Mouse (Mus musculus): ENCODE data around the gene Pilra.
A peak's percentile ranks its signal among the peaks of the same experiment; 100 is the strongest.

Pilra gene

DNA sequence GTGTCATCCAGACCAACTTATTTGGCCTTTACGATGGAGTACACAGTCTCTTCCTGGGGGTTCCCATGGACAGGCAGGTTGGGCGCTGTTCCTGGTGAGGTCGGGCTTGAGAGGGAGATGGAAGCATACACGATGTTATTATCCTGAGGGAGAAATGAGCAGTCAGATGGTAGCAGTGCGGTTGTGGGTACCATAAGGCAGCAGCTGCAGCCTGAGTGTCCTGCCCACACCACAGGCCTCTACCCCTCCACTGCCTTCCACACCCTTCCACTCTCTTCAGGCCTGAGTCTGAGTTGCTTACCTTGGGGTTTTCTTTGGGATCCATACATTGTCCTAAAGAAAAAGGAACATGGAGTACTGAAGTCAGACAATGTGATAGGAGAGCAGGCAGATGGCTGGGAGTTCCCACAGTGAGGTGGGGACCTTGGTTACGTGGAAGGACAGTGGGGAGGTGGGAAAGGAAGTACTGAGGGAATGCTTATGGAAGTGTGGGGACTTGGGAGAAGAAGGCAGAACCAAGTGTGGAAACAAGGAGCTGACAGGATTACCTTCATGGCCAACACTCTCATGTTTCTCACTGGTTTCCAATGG lies 12.5 kb downstream of the Pilra start:
- no peak for DNase-seq (ENCODE audit: low read depth, low spot score)

GRCm38 (mm10) chr5:137822602-137823001 lies 13.5 kb downstream of the Pilra start:
- DNase-seq (ENCODE audit: low read depth, low spot score), result peak; percentile 9

DNA sequence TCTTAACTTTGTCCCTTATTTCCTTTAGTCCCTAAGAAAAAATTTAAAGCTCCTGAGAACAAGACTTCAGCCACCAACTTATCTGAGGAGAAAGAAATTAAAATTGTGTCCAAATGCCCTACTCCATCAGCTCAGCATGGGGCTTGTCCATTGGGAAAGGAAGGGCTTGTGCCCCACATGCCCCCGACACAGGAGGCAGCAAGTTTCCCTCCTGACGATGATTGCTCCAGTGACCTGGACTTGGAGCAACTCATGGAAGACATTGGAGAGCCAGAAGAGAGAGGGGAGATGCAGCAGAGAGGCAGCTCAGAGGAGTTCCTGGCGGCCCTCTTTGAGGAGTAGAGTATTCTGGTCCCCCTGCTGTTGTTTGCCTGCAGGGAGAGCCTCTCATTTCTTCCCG lies 14.0 kb downstream of the Pilra start:
- no peak for DNase-seq (ENCODE audit: low read depth, low spot score)

DNA sequence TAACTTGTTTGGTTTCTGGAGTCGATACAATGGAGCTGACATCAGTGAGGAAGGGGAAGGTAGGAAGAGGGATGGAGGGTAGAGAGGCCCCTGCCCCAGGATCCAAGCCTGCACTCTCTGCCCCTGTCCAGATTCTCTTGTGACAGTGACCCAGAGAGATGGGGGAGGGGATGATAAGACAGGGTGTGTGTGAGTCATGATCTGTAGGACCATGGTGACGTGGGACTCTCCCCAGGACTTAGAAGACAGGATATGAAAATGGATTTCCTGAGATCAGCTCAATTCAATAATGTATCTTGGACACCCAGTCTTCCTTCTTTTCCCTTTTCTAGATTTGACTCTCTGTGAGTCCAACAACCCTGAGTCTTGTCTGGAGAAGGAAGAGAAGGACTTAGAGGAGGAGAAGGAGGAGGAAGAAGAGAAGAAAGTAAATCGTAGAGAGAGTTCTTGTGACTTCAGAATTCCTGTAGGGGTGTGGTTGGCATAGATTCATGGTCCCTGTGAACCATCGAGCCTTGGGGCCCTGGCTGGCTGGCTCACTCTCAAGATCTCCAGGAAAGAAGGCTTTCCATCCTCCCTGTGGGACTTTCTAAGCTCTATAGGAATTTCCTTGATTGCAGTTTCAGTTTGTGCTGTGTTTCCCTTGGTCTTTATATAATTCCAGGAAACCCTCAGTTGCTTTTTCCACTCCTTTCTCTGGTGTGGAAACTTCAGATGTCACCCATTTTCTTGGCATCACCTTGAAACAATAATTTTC lies 18.4 kb downstream of the Pilra start:
- no peak for DNase-seq (ENCODE audit: low read depth, low spot score)

- no peak for DNase-seq (ENCODE audit: low read depth, low spot score)
Measured at GRCm38 (mm10) chr5:137808316-137808715, 27.8 kb downstream of the Pilra start.

DNA sequence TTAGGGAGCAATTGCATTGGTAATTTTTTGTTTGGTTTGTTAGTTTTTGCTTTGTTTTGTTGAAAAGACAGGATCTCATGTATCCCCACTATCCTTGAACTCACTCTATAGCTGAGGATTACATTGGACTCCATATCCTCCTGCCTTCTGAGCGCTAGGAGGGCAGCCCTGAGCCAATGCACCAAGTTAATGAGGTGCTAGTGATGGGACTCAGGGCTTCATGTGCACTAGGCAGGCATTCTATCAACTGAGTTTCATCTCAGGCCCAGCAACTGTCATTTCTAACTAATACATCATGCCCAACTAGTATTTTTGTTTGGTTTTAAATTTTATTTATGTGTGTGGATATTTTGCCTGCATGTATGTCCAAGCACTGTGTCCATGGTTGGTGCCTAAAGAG lies 29.9 kb downstream of the Pilra start:
- no peak for DNase-seq (ENCODE audit: low read depth, low spot score)

DNA sequence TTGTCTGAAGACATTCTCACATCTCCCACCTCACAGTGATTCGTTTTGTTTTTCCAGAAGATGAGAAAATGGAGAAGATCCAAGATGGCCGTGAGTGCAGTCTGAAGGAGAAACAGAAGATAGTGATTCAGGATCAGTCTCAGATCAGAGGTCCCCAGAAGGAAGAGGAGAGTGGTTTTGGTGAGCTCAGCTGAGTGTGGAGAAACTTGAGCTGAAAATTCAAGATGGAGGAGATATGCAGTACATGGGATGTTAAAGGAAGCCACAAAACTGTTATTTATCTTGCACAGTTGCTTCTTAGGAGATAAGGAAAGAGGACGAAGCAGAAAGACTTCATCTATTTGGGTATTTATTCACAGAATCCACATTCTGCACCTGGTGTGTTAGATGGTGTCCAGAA lies 35.2 kb downstream of the Pilra start:
- no peak for DNase-seq (ENCODE audit: low read depth, low spot score)

- DNase-seq (ENCODE audit: low read depth, low spot score), result no peak
Measured at GRCm38 (mm10) chr5:137796606-137797005, 39.5 kb downstream of the Pilra start.

DNA sequence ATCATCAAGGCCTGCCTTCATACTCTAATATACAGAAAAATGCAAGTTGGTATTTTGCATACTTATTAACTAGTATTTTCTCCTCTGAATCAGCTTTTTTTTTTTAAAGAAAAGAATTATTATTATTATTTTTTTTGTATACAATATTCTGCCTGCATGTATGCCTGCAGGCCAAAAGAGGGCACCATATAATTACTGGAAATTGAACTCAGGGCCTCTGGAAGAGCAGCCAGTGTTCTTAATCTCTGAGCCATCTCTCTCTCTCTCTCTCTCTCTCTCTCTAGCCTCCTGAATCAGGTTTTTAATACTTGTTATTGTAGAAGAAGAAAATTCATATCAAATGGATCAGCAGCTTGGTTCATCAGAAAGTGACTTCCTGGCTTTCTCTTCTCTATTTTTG lies 44.5 kb downstream of the Pilra start:
- DNase-seq (ENCODE audit: low read depth, low spot score), result no peak

- peak; percentile 64 for DNase-seq (ENCODE audit: low read depth, low spot score)
Measured at GRCm38 (mm10) chr5:137788946-137789531, 47.0 kb downstream of the Pilra start.

GRCm38 (mm10) chr5:137788171-137788570 lies 47.9 kb downstream of the Pilra start:
- peak; percentile 75 for DNase-seq (ENCODE audit: low read depth, low spot score)

- peak; percentile 98 for DNase-seq (ENCODE audit: low read depth, low spot score)
Measured at GRCm38 (mm10) chr5:137787151-137787928, 48.7 kb downstream of the Pilra start, which contains the start of the genes Mepce and Zcwpw1. TSS of gene Mepce (minus strand) at chr5:137787655. TSS of gene Zcwpw1 (plus strand) at chr5:137787798.

DNA sequence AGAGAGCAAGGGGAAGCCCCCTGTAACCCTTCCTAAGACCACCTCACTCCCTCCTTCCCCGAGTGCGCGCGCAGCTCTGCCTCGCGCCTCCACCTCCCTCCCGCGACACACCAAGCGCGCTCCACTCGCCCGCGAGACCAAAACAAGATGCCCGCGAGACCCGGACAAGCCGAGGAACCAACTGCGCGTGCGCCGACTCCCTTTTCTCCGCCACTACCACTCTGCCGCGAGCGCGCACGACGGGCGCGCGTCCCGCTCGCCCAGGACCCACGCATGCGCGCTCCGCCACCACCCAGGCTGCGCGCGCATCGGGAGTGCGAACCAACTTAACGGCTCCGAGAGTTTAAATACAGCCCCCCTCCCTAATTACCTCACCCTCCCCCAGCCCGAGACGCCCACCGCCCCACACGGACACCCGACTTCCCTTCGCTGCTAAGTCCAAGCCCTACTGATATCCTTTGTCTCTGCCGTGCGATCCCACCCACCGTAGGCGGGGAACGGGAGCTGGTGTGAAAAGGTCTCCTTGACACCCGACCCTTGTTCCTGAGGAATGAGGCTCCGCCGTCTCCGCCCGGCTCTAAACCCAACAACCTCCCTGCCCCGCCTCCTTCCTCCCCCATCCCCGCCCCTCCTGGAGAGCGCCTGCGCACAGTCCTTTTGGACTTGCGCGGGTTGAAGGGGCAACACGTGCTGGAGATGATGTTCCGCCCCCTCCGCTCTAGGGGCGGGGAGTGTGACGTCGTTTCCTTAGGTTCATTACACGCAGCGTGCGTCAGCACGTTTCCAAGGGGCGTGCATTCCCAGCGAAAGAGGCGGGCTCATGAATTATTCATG lies 49.8 kb downstream of the Pilra start:
- peak; percentile 100 for DNase-seq (ENCODE audit: low read depth, low spot score)

DNA sequence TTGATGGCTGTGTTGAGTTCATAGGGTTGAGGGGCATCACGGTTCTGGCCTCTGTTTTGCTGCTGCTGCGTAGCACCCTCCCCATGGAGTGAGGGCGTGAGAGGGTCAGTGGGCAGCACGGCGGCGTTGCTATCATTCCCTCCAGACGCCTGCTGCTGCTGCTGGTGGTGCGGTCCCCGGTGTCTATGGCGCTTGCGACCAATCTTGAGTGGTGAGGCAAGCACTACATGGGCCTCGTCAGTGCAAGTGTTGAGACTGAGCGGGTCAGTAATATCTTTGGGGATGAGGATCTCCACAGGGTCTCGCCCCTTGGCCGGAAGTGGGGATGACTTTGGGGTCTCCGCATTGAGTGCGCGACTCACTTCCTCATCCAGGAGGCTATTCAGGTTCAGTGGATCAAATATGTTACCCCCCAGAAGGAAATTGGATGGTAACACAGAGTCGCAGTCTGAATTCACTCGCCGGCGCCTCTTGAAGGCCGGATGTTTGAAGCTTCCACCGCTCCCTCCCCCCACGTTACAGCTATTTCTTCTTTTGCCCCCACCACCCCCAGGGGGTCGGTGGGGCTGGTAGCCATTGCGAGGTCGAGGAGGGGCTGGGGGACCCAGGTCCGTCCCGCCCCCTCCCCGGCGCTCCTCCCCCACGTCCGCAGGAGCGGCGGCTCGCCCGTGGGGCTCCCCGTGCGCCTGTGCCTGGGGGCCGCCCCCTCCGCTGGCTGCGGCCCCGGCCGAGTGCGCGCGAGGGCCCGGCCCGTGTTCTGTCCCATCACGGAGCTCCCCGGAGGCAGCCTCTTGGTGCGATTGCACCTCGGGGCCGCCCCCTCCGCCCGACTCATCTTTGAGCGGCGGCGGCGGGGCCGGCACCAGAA lies 50.7 kb downstream of the Pilra start:
- no peak for DNase-seq (ENCODE audit: low read depth, low spot score)

- DNase-seq (ENCODE audit: low read depth, low spot score), result no peak
Measured at GRCm38 (mm10) chr5:137784546-137784945, 51.5 kb downstream of the Pilra start.

- no peak for DNase-seq (ENCODE audit: low read depth, low spot score)
Measured at GRCm38 (mm10) chr5:137783901-137784540, 52.1 kb downstream of the Pilra start.

GRCm38 (mm10) chr5:137782776-137783522 lies 53.1 kb downstream of the Pilra start:
- no peak for DNase-seq (ENCODE audit: low read depth, low spot score)

DNA sequence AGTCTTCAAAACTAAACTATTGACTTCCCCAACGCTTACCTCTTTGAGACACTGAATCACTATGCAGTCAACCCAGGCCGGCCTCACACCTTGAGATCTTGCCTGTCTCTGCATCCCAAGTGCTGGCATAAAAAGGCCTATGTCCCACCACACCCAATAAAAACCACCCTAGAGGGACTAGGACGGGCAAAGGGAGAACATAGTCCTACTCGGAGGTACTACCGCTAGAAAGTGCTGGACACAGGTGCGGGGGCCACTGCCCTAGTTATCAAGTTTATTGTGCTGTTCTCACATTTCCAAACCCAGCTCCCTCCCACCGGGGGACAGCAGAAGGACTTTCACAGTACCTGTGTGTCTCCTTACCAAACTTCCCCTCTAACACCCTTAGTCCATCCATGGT lies 54.4 kb downstream of the Pilra start:
- DNase-seq (ENCODE audit: low read depth, low spot score), result no peak

All from A20 (cell line).